Mouse (Mus musculus): ENCODE measurements around the gene Sgms2. TPM values are rescaled to one million over a fixed set of nuclear protein-coding genes. Genes with fewer than 3 reads are reported as not detected.
A peak's percentile ranks its signal among the peaks of the same experiment; 100 is the strongest.

Sgms2 gene
- polyA plus RNA-seq, 1 experiment from 2014 or later, result 39.7 TPM

- in situ Hi-C loops (cut with MboI; ENCODE audit: low pct_unique_long_range_greater_than_20kb), result no loop called here
- TF ChIP-seq CTCF (IDR thresholded peaks at IDR 0.05), result no peak
- ATAC-seq, result no peak
- CTCF ChIA-PET, result no interaction called here
- POLR2A ChIA-PET, result no interaction called here
- no peaks in the 10 kb centered on the region for H3K27me3 ChIP-seq
- DNase-seq (ENCODE audit: low read depth, low spot score), result no peak
These were observed 217.1 kb downstream of the Sgms2 start for GRCm38 (mm10) chr3:131274151-131274550.

GRCm38 (mm10) chr3:131272374-131273100, 218.7 kb downstream of the Sgms2 start:
- in situ Hi-C loops (cut with MboI; ENCODE audit: low pct_unique_long_range_greater_than_20kb), result no loop called here
- peak; percentile 23 for ATAC-seq
- no peak for TF ChIP-seq CTCF (IDR thresholded peaks at IDR 0.05)

GRCm38 (mm10) chr3:131271559-131272373, 219.4 kb downstream of the Sgms2 start, which contains the start of gene Hadh:
Gene Hadh (minus strand): TSS chr3:131272101.
- CTCF ChIA-PET, result interaction anchor here (0.8 to 2.8 kb wide), 4 partner anchors 11 to 24 kb away, joined by 3 to 19 read pairs (median 4); no protein-coding TSS in a partner anchor

More at GRCm38 (mm10) chr3:131272374-131273100, 218.7 kb downstream of the Sgms2 start:
- no peaks in the 10 kb centered on the region for H3K27me3 ChIP-seq
- ChIA-PET CTCF (interaction anchor here (0.8 to 2.8 kb wide), 3 partner anchors 10 to 23 kb away, joined by 3 to 19 read pairs (median 3); no protein-coding TSS in a partner anchor), POLR2A (no interaction called here)
- DNase-seq (ENCODE audit: low read depth, low spot score), result no peak

GRCm38 (mm10) chr3:131271157-131271556, 220.1 kb downstream of the Sgms2 start:
- ChIA-PET POLR2A (interaction anchor here (0.5 to 1.2 kb wide), 2 partner anchors 32 to 431 kb away, joined by 3 to 4 read pairs; no protein-coding TSS in a partner anchor), CTCF (interaction anchor here (1.8 to 2.8 kb wide), 2 partner anchors 13 to 14 kb away, joined by 4 to 19 read pairs; no protein-coding TSS in a partner anchor)
- DNase-seq (ENCODE audit: low read depth, low spot score) (no peak), ATAC-seq (peak; percentile 66)
- in situ Hi-C loops (cut with MboI; ENCODE audit: low pct_unique_long_range_greater_than_20kb), result no loop called here
- peak; percentile 62 for TF ChIP-seq CTCF (IDR thresholded peaks at IDR 0.05)
- no peaks in the 10 kb centered on the region for H3K27me3 ChIP-seq

More at GRCm38 (mm10) chr3:131271559-131272373, 219.4 kb downstream of the Sgms2 start, which contains the start of gene Hadh:
- peak; percentile 41 for DNase-seq (ENCODE audit: low read depth, low spot score)
- no peaks in the 10 kb centered on the region for H3K27me3 ChIP-seq
- in situ Hi-C loops (cut with MboI; ENCODE audit: low pct_unique_long_range_greater_than_20kb), result no loop called here
- TF ChIP-seq CTCF (IDR thresholded peaks at IDR 0.05), result no peak
- POLR2A ChIA-PET, result interaction anchor here (0.6 to 1.2 kb wide), 2 partner anchors 32 to 1529 kb away, joined by 3 to 4 read pairs; no protein-coding TSS in a partner anchor
- ATAC-seq, result peak; percentile 93

- ChIA-PET CTCF (interaction anchor here (1.8 to 2.8 kb wide), 2 partner anchors 12 to 15 kb away, joined by 4 to 19 read pairs; no protein-coding TSS in a partner anchor), POLR2A (interaction anchor here (0.5 to 1.2 kb wide), 2 partner anchors 33 to 430 kb away, joined by 3 to 4 read pairs; no protein-coding TSS in a partner anchor)
- ATAC-seq (no peak), DNase-seq (ENCODE audit: low read depth, low spot score) (no peak)
- H3K27me3 ChIP-seq, result no peaks in the 10 kb centered on the region
- in situ Hi-C loops (cut with MboI; ENCODE audit: low pct_unique_long_range_greater_than_20kb), result no loop called here
- TF ChIP-seq CTCF (IDR thresholded peaks at IDR 0.05), result no peak
These were observed 220.8 kb downstream of the Sgms2 start for GRCm38 (mm10) chr3:131270381-131270780.

Other genes with a start within 250 kb of the Sgms2 start
- 194 TPM for gene Hadh, start 219.3 kb downstream of the Sgms2 start, polyA plus RNA-seq (2021)
- gene Cyp2u1, start 188.2 kb downstream of the Sgms2 start, polyA plus RNA-seq (2021), result 16.9 TPM
- 90.2 TPM for gene Papss1, start 73.4 kb upstream of the Sgms2 start, polyA plus RNA-seq (2021)